Mouse (Mus musculus) C2C12 (cell line): Measurements from ENCODE around the gene Gm32717. TPM values are rescaled to one million over a fixed set of nuclear protein-coding genes. Genes with fewer than 3 reads are reported as not detected.
"Not testable (repeated sequence)": the region's sequence is repeated elsewhere in the genome, so short reads cannot be mapped to it uniquely, and the experiment has no call there.

Experiments used
- H3K27me3 ChIP-seq: one replicate; pipeline ENCODE4 v1.6.1; 2011; ENCODE audit not compliant: control insufficient read depth, insufficient read depth, insufficient read length
- H3K36me3 ChIP-seq: one replicate; pipeline ENCODE4 v1.6.1; 2011; ENCODE audit not compliant: control insufficient read depth, insufficient read depth
- H3K4me3 ChIP-seq: one replicate; pipeline ENCODE4 v1.5.1; 2011; ENCODE audit warnings: mild to moderate bottlenecking, control low read depth; ENCODE audit not compliant: poor library complexity, insufficient read depth, severe bottlenecking
- H3K79me2 ChIP-seq: one replicate; pipeline ENCODE4 v1.6.1; 2011; ENCODE audit not compliant: control insufficient read depth, insufficient read depth
- H3K79me3 ChIP-seq: one replicate; pipeline ENCODE4 v1.6.1; 2011; ENCODE audit warnings: low read depth, control low read depth
- H3ac ChIP-seq: one replicate; pipeline ENCODE3; 2011; ENCODE audit warnings: low read depth; ENCODE audit not compliant: control insufficient read depth, insufficient read length
- CEBPB ChIP-seq: IDR thresholded peaks from one replicate; pipeline ENCODE4 v1.6.1; 2011; ENCODE audit warnings: low read depth, mild to moderate bottlenecking, control low read depth, moderate library complexity
- CTCF ChIP-seq: IDR thresholded peaks from one replicate; pipeline ENCODE4 v1.5.1; 2011; ENCODE audit not compliant: control insufficient read depth, insufficient read depth, insufficient read length
- FOSL1 ChIP-seq: IDR thresholded peaks from one replicate; pipeline ENCODE4 v1.8.0; 2011; ENCODE audit warnings: mild to moderate bottlenecking, low read length; ENCODE audit not compliant: poor library complexity, insufficient read depth, severe bottlenecking
- MAX ChIP-seq: IDR thresholded peaks from one replicate; pipeline ENCODE4 v1.6.1; 2011; ENCODE audit warnings: mild to moderate bottlenecking, control low read depth
- MYOD1 ChIP-seq: IDR thresholded peaks from one replicate; pipeline ENCODE4 v1.6.1; 2011; ENCODE audit warnings: low read depth; ENCODE audit not compliant: control insufficient read depth, insufficient read length
- MYOG ChIP-seq: IDR thresholded peaks from one replicate; pipeline ENCODE4 v1.6.1; 2011; ENCODE audit not compliant: control insufficient read depth, insufficient read length; ENCODE audit errors: extremely low read depth
- USF1 ChIP-seq: IDR thresholded peaks from one replicate; pipeline ENCODE4 v1.6.1; 2011; ENCODE audit warnings: low read depth, mild to moderate bottlenecking, control low read depth, moderate library complexity
- polyA plus RNA-seq: library from polyadenylated mRNA; unstranded; fragments of >200 nt; fragmentation: generic; extraction: Trizol; gene quantifications from one replicate; pipeline ENCODE4 v1.2.1, GENCODE M21; 2012; ENCODE audit warnings: missing spikeins

Gene Gm32717
- polyA plus RNA-seq, 1 experiment = 0.01 TPM

DNA sequence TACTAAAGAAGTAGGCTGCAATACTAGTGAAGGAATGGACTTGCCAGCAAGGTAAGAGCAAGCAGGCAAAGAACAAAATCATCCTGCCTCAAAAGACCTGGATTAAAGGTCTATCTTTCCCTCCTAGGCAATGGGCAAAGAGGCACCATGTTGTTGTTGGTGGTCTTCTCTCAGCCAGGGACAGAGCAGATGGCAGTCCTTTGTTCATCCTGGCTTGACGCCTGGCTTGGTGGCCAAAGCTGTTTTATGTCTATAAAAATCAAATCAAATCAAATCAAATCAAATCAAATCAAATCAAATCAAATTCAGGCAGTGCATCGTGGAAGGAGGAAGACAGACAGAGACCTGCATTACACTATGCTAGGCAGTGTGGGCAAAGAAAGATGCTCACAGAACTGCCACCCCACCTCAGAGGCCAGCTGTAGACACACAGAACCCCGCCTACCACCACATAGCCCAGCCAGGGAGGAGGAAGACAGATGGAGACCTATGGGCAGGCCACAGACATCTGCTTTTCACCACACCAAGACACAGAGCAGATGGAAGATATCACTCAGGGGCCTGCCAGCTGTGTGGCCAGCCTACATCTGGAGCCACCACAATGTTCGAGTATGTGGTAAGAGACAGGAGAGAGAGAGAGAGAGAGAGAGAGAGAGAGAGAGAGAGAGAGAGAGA lies 24.7 kb downstream of the Gm32717 start:
- H3K79me3 ChIP-seq, H3K79me2 ChIP-seq, H3ac ChIP-seq, H3K36me3 ChIP-seq, H3K27me3 ChIP-seq, H3K4me3 ChIP-seq: not testable (repeated sequence)

DNA sequence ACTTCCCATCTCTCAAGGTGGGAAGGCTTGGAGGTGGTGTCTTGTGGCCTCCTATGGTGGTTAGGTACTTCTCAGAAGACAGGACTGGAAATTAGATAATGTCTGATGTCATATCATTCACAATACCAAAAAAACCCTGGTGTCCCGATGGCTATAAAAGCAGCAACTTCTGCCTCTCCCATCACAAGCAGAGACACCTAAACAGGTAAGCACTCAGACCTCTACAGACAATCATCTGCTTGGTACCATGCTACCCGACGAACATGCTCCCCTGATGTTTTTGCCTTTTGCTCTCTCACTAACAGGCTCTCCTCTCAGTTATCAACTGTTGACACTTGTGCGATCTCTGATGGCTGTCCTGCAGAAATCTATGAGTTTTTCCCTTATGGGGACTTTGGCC lies 35.9 kb downstream of the Gm32717 start, which contains the start of gene Il22:
Il22 (plus strand) TSS at position 301 of the 400 bp plus-strand sequence.
- H3K79me3 ChIP-seq = no peaks in the 10 kb centered on the region
- no peaks in the 10 kb centered on the region for H3K27me3 ChIP-seq
- no peaks in the 10 kb centered on the region for H3K36me3 ChIP-seq
- H3ac ChIP-seq = no peak within 1 kb of the TSS
- no peak within 1 kb of the TSS for H3K4me3 ChIP-seq
- TF ChIP-seq USF1 = no peak
- TF ChIP-seq MYOD1 = no peak
- no peak for TF ChIP-seq MAX
- no peak for TF ChIP-seq MYOG
- TF ChIP-seq FOSL1 = no peak
- TF ChIP-seq CTCF = no peak
- no peak for TF ChIP-seq CEBPB
- H3K79me2 ChIP-seq = no peaks in the 10 kb centered on the region

DNA sequence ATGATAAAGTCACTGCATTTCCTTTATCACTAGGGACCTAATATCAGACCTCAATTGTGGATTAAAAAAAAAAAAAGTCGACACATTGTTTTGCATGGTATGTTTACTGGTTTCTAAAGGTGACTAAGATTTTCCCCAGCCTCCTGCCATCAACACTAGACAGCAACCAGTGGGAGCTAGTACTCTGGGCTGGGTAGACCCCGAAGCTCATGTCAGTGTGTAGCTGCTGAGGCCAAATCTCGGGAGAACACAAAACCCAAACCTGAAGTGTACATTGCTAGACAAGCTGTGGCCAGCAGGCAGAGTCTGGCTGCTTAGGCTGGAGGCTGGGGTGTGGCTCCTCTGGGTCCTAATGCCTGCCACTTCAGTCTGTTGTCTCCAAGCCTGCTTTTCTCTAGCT lies 45.4 kb downstream of the Gm32717 start:
- H3K36me3 ChIP-seq, H3K79me3 ChIP-seq, H3K79me2 ChIP-seq, H3K27me3 ChIP-seq, H3ac ChIP-seq, H3K4me3 ChIP-seq: not testable (repeated sequence)

Other genes starting within 250 kb of the Gm32717 start
- gene Mdm1, start 99.0 kb downstream of the Gm32717 start, polyA plus RNA-seq = 7.2 TPM
- not detected for gene Il22, start 35.8 kb downstream of the Gm32717 start, polyA plus RNA-seq
- 0.01 TPM for gene Gm32802, start 17.9 kb upstream of the Gm32717 start, polyA plus RNA-seq
- gene Iltifb, start 54.3 kb upstream of the Gm32717 start, polyA plus RNA-seq = not detected
- gene Gm9040, start 86.2 kb upstream of the Gm32717 start, polyA plus RNA-seq = not detected
- gene Gm9044, start 91.6 kb upstream of the Gm32717 start, polyA plus RNA-seq = not detected
- gene Gm9045, start 97.1 kb upstream of the Gm32717 start, polyA plus RNA-seq = 0.02 TPM
- gene Gm9046, start 102.5 kb upstream of the Gm32717 start, polyA plus RNA-seq = not detected
- not detected for gene Gm9048, start 107.9 kb upstream of the Gm32717 start, polyA plus RNA-seq
- gene Gm9049, start 113.3 kb upstream of the Gm32717 start, polyA plus RNA-seq = 0.02 TPM
- gene Ifng, start 200.3 kb upstream of the Gm32717 start, polyA plus RNA-seq = not detected